Mouse (Mus musculus): ENCODE data around the gene Slc2a10.

Gene Slc2a10

DNA sequence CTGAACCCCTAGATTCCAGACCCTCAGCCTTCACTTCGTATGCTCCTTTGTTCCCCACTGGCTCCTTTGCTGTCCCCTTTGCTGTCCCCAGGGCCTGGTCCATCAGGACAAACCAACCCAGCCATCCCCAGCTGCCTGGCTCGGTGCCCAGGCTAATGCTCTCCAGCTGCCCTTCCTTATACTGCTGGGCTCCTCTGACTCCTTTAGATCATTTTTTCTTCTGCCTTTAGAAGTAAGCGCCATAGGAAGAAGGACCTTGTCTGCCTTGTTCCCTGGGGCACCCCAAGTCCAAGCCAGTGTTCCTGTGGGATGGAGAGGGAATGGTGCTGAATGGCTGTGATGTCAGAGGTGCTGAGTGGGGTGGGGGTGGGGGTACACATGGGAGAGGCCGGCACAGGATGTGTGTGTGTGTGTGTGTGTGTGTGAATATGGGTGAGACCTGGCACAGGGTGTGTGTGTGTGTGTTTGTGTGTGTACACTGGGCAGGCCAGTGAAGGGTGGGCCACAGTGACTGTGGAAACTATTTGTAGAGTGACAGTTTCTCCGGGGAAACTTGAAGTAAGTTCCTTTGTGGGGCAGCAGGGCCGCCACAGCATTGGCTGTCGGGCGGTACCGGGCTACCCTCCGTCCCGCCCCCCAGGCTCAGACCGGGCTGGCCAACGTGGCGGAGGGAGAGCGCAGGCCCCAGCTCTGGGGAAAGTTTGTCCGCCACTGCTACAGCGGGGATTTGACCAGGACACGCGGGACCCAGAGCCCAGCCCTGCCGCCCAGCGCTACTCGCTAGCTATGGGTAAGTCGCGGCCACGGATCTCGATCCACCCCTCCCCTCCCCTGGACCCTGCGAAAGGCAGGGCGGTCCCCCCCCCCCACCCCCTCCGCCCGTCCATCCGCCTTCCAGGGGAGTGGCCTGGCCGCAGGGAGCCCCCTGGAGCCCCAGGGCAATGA is at the start of gene Slc2a10:
Gene Slc2a10 (plus strand): TSS at position 529 of the 945 bp plus-strand sequence.
- DNase-seq (ENCODE audit: inconsistent ontology term): peak; percentile 53

DNA sequence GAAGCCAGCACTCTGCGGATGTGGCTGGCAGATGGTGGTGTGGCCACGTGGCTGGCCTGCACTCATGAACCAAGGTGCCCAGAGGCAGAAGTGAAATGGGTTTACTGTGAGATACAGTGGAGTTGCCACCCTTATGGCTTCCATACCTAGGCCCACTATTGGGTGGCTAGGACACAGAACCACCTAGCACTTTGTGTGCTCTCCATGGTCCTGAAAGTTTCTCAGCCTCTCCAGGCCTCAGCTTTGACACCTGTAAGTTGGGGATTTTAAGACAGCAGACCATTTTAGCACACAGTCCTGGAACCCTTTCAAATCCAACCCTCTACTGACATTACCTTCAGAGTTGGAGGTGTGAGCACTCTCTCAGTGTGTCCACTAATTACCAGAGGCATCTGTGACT is 46.9 kb upstream of the Slc2a10 start:
- DNase-seq (ENCODE audit: inconsistent ontology term): no peak

DNA sequence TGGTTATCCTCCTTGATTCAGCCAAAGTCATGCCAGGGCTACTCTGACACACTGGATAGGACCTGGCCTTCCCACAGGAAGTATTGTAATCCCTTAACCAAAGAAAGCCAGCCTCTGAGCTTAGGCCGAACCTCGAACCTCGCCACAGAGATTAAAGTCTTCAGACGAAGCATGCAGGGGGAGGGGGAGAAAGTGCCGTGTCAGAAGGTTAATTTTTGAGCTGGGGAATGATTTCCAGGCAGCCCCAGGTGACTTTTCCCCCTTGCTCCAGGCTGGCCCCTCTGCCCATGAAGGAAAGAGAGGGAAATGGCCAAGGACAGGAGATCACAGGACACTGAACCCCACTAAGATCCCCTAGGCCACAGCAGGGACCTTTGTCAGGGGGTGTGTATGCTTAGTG is 45.4 kb upstream of the Slc2a10 start:
- DNase-seq (ENCODE audit: inconsistent ontology term): no peak

DNA sequence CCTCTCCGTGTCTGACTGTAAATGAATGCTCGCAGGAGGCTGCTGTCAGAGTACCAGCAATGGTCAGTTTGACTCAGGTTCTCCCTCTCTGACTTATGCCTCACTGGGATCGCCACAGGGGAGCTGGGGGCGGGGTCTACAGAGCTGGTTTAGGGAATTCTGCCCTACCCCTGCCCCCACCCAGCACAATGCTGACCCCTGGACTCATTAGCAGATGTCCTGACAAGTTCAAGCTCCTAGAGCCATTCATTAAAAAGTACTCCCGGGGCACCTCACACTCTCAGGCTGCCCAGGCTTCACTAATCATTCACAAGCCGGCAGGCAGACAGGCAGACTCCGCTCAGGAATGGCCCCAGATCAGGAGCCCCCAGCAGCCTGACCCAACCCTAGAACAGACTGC is 43.9 kb upstream of the Slc2a10 start:
- DNase-seq (ENCODE audit: inconsistent ontology term): no peak

DNA sequence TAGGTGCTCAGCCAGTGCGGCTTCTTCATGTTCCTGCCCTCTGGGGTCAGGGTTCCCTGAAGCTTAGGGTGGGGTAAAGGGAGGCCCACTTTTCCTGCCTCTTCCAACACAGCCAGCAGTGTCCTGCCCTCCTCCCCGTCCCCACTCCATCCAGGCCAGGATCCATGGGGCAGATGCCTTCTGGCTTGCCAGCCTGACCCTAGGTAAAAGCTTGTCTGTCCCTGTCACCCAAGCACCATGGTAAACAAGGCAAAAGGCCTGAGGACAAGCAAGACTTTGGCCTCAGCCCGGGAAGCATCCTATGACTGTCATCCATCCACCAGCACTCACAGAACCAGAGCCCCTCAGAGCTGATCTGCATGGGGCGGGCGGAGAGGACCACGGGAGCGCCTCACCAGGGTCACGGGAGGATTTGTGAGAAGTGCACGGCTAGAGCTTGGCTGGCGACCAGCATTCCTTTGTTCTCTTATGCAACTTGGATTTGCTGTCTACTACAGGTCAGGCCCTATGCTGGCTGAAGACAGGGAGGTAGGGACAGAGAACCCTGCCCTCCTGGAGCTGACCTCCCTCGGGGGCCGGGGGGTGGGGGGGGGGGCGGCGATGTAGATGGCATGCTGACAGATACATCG is 35.6 kb upstream of the Slc2a10 start:
- peak; percentile 23 for DNase-seq (ENCODE audit: inconsistent ontology term)

DNA sequence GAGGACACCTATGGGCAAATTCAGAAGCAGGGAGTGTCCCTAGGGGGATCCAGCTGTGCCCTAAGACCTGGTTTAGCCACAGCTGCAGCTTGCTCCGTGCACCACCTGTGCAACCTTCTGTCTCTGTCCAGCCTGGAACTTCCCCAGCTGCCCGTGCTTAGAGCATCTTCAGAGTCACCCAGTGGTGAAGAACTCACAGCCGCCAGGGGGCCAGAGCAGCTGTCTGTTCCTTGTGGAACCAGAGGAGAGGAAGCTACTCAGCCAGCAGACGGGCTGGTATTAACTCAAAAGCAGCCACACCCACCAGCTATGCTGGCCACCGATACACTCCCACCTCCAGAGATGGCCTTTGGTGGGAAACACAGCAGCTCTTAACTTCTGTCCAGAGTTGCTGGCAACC is 33.4 kb upstream of the Slc2a10 start:
- DNase-seq (ENCODE audit: inconsistent ontology term): no peak

DNA sequence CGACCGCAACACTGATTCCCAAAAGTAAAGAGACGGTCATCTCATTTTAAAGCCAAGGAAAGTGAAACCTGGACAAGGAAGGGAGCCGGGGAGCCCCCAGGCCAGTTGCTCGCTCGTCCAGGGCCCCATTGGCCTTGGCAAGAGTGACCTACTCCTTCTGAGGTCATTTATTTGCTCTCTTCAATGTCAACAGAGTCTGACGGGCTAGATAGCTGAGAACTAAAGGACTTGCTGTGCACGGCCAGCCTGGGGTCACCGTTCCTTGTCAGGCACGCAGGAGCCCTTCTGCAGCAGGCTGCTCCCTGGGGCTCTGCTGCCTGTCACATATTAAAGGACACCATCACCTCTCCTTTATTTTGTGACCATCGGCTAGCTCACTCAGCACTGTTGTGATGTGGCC is 31.6 kb upstream of the Slc2a10 start:
- no peak for DNase-seq (ENCODE audit: inconsistent ontology term)

DNA sequence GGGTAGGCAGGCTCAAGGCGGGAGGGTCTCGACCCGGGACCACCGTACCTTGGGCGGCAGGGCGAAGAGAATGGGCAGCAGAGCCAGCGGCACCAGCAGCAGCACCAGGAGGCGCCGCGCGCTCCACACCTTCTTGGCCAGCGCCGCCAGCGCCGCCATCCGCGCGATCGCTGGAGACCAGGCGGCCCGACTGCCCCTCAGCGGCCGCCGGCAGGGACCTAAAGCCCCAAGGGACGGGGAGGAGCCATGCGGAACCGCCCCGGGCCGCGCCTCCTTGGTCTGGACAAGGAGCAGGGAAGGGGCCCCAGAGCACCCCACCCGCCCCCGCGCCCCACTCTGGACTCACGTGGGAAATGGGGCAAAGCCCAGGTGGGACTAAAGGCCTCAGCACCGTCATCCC is 30.6 kb upstream of the Slc2a10 start, which contains the start of gene Slc13a3:
Gene Slc13a3 (minus strand): TSS at position 228 of the 400 bp plus-strand sequence.
- DNase-seq (ENCODE audit: inconsistent ontology term): peak; percentile 21

DNA sequence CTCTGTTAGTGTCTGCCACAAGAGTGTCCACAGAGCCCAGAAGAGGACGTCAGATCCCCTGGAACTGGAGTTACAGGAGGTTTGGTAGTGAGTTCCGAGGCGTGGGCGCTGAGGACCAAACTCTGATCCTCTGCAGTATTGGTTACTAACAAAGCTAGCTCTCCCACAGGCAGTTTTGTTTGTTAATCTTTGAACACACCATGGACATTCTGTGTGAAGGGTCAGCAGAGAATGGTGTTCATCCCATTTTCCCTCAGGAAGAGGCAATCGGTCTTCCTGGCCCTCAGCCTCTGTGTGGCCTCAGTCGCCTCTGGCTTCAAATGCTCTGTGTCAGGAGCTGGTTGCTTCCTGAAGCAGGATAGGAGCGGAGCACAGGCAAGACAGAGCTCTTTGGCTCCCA is 28.2 kb upstream of the Slc2a10 start:
- no peak for DNase-seq (ENCODE audit: inconsistent ontology term)

DNA sequence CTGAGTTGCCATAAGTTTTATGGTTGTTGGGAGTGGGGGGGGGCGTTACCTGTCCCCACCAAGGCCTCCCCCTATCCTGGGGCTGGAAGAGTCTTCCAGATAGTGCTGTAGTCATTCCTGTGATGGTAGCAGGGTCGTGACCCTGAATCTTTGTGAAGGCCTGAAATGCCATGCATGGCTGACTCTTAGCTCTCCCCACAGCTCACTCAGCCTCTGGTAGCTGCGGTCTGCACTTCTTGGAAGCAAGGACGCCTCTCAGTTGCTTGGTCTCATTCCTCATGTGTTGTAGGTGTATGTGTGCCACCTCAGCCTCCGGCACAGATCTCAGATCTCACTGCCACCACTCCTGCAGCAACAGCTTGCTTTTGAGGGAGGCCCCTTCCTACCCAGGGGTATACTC is 27.7 kb upstream of the Slc2a10 start:
- no peak for DNase-seq (ENCODE audit: inconsistent ontology term)

DNA sequence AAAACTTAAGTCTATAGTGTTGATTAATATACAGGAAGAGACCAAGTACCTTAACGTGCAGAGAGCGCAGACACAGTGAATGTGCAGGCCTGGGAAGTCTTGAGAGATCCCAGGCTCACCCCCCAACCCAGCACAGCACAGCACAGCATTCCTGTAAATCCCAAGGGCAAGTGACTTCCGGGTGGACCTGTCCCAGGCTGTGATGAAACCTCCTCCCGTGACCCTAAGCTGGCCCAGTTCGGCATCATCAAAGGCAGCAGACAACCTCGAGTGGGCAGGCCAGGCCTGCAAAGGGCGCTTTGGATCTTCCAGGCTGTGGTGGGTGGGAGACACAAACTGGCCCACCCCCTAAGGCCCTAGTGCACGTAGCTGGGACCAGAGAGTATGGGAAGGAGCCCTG is 21.6 kb upstream of the Slc2a10 start:
- DNase-seq (ENCODE audit: inconsistent ontology term): no peak

DNA sequence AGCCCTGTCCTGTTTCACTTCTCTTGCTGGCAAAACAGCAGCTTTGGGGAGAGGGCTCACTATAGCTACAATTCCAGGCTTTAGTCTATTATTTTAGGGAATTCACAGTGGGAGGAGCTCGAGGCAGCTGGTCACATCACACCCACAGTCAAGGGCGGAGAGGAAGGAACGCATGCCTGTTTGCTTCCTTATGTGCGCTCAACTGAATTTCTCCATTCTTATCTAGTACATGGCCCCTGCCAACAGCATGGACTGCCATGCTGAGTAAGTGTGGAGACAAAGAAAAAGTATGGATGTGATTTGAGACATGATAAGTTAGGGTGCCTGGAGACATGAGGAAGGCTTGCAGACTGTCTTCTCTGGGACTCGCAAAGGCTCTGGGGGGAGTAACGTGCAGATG is 19.4 kb upstream of the Slc2a10 start:
- no peak for DNase-seq (ENCODE audit: inconsistent ontology term)

DNA sequence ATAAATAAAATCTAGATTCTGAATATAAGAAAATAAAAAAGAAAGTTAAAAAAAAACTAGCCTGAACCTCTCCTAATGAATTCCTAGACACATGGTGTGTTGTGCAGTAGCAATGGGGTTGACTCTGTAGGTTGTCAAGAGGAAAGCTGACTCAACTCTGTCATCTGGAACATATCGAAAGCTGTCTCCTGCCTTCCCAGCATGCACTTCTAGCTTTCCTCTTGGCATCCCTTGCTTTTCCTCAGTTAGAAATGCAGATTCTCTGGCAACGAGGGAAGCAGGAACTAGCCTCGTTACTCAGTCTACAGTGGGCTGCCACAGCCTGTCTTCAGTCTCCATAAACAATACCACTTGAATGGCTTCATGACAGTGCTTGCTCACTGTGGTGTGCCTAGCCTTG is 17.8 kb upstream of the Slc2a10 start:
- DNase-seq (ENCODE audit: inconsistent ontology term): no peak

DNA sequence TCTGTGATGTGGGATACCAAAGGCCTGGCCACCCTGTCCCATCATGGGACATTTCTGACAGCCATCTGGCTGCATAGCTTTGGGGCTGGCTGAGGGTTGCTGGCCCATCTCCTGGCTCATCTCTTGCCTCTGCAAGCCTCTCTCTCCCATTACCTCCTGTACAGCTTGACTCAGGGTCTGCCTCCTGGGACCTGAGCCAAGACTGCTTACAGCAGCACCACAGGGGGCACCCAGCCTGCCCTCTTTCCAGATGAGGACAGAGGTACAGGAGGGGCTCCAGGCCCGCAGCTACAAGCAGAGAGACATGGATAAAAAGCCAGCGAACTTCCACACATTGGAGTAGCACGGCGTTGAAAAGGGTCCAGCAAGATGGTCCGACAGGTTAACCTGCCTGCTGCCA is 17.2 kb upstream of the Slc2a10 start:
- peak; percentile 16 for DNase-seq (ENCODE audit: inconsistent ontology term)

DNA sequence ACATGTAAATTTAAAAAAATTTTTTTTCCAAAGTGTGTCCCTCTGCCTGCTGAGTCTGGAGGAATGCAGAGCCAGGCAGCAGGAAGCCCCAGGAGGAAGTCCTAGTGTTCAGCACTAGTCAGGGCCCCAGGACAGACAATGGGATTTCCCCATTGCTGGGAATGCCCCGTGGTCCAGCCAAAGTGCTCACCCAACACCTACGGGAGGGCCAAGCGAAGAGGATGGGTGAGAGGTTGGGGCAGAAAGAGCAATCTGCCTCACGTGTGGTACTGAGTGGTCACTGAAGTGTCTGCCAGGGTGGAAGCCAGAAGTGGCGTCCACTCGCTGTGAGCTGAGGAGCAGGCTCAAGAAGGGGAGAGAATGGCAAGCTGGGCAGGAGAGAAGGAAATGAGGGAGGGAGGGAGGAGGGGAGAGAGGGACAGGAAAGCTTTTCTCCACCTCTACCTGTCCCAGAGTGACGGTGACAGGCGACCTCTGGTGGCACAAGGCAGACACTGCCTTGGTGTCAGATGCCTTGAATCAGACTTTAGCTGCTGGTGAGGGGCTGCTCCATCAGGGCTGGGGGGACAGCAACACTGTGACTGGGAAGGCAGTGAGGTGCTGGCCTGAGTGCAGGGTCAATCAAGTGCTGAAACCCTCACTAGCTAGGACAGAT is 16.6 kb upstream of the Slc2a10 start:
- peak; percentile 52 for DNase-seq (ENCODE audit: inconsistent ontology term)

DNA sequence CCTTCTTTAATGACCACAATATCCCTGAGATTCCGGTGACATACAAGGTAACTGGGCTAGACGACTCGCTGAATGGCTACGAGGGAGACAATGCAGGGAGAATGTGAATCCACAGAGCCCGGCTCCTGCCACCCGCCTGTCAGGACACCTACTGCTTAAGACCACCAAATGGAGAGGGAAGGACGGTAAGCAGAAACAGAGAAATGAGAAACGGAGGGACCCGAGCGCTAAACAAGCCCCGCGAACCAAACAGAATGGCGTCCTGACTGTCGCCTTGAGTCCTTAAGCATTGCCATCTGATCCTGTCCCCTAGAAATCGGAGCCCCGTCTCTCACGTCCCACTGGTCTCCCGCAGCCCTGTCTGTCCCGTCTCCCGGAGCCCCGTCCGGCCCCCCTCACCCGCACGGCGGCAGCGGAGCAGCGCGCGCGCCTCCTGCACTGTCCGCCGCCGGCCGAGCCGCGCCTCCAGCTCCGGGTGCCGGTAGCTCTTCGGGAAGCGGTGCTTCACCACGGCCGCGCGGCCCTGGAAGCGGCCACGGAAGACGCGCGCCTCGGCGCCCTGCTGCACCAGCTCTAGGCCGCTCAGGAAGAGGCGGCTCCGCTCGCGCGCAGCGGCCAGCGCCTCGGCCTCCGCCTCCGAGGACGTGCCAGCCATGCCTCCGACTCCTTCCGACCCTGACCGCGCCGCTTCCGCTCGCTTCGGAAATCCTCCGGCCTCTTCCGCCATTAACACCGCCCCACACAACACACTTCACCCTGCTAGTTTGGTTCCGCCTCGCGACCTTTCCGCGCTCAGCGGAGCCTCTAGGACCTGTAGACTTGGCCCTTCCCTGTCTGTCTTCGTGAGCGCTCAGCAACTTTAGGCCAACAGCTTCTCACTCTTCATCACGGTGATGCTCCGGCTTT is 10.7 kb upstream of the Slc2a10 start, which contains the start of gene Trp53rka:
Gene Trp53rka (minus strand): TSS at position 677 of the 906 bp plus-strand sequence.
- DNase-seq (ENCODE audit: inconsistent ontology term): peak; percentile 84

DNA sequence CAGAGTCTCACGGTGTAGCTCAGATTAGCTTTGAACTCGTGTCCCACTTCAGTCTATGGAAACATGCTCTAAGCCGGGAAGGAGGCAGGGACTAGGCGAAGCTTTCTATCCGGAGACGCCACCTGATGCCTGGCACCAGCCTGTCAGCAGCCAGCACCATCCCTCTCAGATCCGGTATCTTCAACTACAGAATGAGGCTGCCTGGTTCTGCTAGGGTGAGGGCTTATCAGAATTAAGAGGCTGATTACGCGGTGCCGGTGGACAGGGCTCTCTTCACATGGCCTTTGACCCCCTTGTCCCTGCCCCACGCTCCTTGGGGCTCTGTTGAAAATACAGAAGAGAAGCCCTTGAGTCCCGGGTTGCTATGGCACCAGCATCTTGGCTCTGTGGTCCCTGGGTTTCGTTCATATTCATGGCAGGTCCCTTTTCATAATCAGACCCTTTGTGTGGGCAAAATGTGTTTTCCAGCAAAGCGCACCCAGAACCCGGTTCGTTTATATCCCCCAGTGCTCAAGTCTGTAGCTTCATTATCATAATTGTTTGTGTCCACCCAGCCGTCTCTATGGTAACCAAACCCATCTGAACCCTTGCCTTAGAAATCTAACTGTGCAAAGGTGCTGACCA is 9.9 kb upstream of the Slc2a10 start:
- DNase-seq (ENCODE audit: inconsistent ontology term): no peak

DNA sequence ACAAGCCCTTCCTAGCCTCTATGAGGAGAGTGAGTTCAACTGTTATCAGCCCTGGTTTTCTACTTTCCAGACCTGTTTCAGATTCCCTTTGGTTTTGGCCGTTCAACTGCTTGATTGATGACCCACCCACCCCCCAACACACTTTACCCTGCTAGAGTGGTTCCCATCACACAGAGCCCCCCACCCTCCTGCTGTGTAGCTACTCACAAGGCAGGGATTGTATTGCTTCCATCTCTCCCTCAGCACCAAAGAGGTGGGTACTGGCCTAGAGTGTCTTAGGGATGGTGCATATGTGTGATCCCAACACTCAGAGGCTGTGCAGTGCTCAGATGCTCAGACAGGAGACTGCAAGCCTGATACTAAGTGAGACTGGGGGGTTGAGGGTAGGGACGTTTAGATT is 9.1 kb upstream of the Slc2a10 start:
- DNase-seq (ENCODE audit: inconsistent ontology term): no peak

DNA sequence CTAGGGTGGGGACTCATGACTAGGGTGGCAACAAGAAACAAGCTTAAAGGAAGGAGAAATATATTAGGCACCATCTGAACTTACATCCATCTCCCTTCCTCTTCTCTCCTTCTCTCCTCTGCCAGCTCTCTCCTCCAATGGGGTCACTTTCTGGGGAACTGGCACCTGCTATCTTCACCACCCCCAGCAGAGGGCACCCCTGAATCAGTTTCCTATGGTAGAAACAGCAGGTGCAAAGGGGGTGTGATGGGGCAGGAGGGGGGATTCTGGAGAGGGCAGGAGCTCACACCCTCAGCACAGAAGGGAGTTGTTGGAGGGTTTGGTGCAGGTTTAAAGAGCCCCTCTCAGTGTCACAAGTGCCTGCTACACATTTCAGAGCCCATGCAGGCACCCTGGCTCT is 7.3 kb upstream of the Slc2a10 start:
- DNase-seq (ENCODE audit: inconsistent ontology term): peak; percentile 48

DNA sequence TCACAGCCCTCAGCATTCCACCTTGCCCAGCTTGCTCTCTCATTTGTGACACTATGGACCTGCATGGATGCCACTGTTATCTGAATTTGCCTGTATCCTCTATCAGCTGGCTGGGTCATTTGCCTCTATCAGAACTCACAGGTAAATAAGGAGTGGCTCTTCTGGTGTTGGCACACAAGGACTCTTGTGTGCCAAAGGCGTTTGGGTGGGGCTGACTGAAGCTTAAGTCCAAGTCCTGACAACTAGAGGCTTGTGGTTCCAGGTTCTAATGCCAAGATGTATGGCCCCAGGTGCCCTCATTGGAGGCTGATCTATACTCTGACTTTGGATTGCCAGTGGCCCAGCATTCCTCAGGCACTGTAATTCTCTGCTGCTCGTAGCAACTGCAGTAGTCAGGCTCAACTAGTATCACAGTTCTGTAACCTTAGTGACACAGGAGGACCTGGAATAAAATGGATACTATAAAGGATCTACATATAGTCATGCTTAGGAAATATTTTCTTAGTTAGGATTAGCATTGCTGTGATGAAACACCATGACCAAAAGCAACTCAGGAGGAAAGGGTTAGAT is 5.8 kb upstream of the Slc2a10 start:
- DNase-seq (ENCODE audit: inconsistent ontology term): no peak

DNA sequence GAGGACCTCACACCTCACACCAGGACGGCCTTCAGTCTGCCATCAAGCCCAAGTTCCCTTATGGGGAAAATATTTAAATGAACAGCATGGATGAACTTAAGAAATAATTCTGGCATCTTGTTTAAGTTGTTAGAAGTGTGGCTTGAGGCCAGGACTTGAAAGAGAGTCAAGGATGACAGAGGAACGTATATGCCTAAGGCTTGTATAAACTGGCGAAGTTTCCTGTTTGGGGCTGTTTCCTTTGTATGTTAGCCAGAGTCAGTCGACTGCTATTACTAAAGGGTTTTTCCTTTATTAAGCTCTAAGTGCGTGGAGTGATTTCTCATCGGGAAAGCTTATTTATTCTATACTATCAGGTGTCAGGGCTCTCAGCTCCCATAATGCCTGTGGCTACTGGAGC is 4.8 kb upstream of the Slc2a10 start:
- DNase-seq (ENCODE audit: inconsistent ontology term): no peak
